Mouse (Mus musculus): ENCODE results near the gene Ube2g1. TPM values are rescaled to one million over a fixed set of nuclear protein-coding genes. Genes with fewer than 3 reads are reported as not detected.
"Not testable (repeated sequence)": the region's sequence is repeated elsewhere in the genome, so short reads cannot be mapped to it uniquely, and the experiment has no call there.

Ube2g1 gene
- polyA plus RNA-seq, 1 experiment from 2014 or later, result 106 TPM

- Histone ChIP-seq H3K4me2 (peak overlapping the region; percentile 60; the same call in 1 of the 2 replicates), H3K9me3 (no peaks in the 10 kb centered on the region), H3K4me3 (replicated peaks) (no peak overlapping the region), H3K36me3 (replicated peaks) (no peaks in the 10 kb centered on the region), H3K4me1 (peaks cover 10% of the 10 kb centered on the region), H3K27me3 (no peaks in the 10 kb centered on the region), H3K9ac (peak overlapping the region; percentile 36; the same call in 1 of the 2 replicates), H3K27ac (no peak overlapping the region)
- no peak for ATAC-seq (ENCODE audit: low FRiP score)
These were observed 2.2 kb downstream of the Ube2g1 start for GRCm38 (mm10) chr11:72609242-72609641.

GRCm38 (mm10) chr11:72614336-72614735, 7.3 kb downstream of the Ube2g1 start:
- not testable (repeated sequence) for H3K4me2 ChIP-seq; H3K36me3 ChIP-seq (replicated peaks); H3K9me3 ChIP-seq; H3K9ac ChIP-seq; ATAC-seq (ENCODE audit: low FRiP score); H3K27me3 ChIP-seq; H3K4me1 ChIP-seq; H3K4me3 ChIP-seq (replicated peaks); H3K27ac ChIP-seq
- 84% methylated on average over 3 of the region's 3 CpGs for WGBS

- no peaks in the 10 kb centered on the region for H3K36me3 ChIP-seq (replicated peaks)
- no peak overlapping the region for H3K9ac ChIP-seq
- no peak for ATAC-seq (ENCODE audit: low FRiP score)
- H3K9me3 ChIP-seq, result no peaks in the 10 kb centered on the region
- H3K27ac ChIP-seq, result no peak overlapping the region
- no peak overlapping the region for H3K4me3 ChIP-seq (replicated peaks)
- no peaks in the 10 kb centered on the region for H3K4me1 ChIP-seq
- WGBS, result 94% methylated on average over 4 of the region's 4 CpGs
- no peak overlapping the region for H3K4me2 ChIP-seq
- H3K27me3 ChIP-seq, result no peaks in the 10 kb centered on the region
These were observed 8.8 kb downstream of the Ube2g1 start for GRCm38 (mm10) chr11:72615931-72616330.

GRCm38 (mm10) chr11:72618476-72618875, 11.4 kb downstream of the Ube2g1 start:
- H3K27me3 ChIP-seq, result no peaks in the 10 kb centered on the region
- no peaks in the 10 kb centered on the region for H3K36me3 ChIP-seq (replicated peaks)
- no peak for ATAC-seq (ENCODE audit: low FRiP score)
- 100% methylated on average over 1 of the region's 1 CpGs for WGBS
- H3K4me2 ChIP-seq, result no peak overlapping the region
- no peaks in the 10 kb centered on the region for H3K9me3 ChIP-seq
- H3K9ac ChIP-seq, result no peak overlapping the region
- H3K4me1 ChIP-seq, result no peaks in the 10 kb centered on the region
- H3K4me3 ChIP-seq (replicated peaks), result no peak overlapping the region
- no peak overlapping the region for H3K27ac ChIP-seq

DNA sequence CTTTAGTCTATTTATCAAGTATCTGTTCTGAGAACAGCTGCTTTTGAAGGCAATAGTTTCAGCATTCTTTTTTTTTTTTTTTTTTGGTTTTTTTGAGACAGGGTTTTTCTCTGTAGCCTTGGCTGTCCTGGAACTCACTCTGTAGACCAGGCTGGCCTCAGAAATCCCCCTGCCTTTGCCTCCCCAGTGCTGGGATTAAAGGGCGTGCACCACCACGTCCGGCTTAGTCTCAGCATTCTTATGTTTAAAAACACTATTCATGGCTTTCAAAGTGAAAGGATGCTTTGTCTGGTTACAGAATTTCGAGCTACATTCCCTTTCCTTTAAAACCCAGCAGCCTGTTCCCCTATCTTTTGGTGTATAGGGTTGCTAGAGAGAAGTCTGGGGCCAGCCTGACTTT, 35.6 kb downstream of the Ube2g1 start:
- peaks cover 7% of the 10 kb centered on the region for H3K4me1 ChIP-seq
- H3K9me3 ChIP-seq, result no peaks in the 10 kb centered on the region; the same call in 1 of the 2 replicates
- peaks cover 5% of the 10 kb centered on the region; the same call in 1 of the 2 replicates for H3K36me3 ChIP-seq (replicated peaks)
- no peak overlapping the region for H3K9ac ChIP-seq
- H3K4me3 ChIP-seq (replicated peaks), result no peak overlapping the region
- no peak overlapping the region for H3K4me2 ChIP-seq
- no peaks in the 10 kb centered on the region for H3K27me3 ChIP-seq
- no peak for ATAC-seq (ENCODE audit: low FRiP score)
- 7% methylated on average over 4 of the region's 4 CpGs for WGBS
- H3K27ac ChIP-seq, result 0 out of 2 replicates have a peak overlapping the region, but pooled peaks have one; percentile 10

DNA sequence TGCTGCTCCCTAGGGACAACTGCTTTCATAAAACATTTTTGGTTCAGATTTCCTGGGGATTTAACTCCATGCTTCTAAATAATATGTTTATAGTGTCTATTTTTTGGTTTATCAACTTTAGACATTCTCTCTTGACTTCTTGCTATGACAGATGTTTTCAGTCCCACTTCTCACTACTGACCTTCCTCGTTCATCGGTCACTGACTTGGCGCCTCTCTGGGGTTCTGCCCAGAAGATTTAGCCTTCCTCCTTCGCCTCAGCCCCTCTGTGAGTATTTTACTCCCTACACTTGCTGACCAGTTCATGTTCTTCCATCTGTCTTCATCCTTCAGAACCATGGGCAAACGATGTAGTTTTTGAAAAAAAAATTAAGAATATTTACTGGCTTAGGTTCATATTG, 38.3 kb downstream of the Ube2g1 start:
- 95% methylated on average over 5 of the region's 5 CpGs for WGBS
- ATAC-seq (ENCODE audit: low FRiP score), result no peak

DNA sequence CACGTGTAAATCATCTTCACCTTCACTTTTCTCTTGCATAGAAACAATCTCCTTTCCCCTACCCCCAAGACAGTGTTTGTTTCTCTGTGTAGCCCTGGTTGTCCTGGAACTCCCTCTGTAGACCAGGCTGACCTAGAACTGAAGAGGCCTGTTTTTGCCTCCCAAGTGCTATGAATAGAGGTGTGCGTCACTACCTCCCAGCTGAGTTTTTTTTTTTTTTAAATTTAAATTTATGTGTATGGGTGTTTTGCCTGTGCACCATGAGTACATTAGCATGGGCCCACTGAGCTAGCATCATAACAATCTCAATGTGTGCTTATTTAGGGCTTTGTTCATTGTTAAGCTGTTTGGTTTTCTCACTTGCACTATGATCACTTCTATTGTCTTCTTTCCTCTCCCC, 43.3 kb downstream of the Ube2g1 start:
- no peak for ATAC-seq (ENCODE audit: low FRiP score)
- no peak overlapping the region for H3K4me2 ChIP-seq
- H3K4me1 ChIP-seq, result no peaks in the 10 kb centered on the region
- H3K27me3 ChIP-seq, result no peaks in the 10 kb centered on the region
- H3K9ac ChIP-seq, result no peak overlapping the region
- H3K4me3 ChIP-seq (replicated peaks), result no peak overlapping the region
- no peaks in the 10 kb centered on the region for H3K36me3 ChIP-seq (replicated peaks)
- H3K9me3 ChIP-seq, result no peaks in the 10 kb centered on the region
- 86% methylated on average over 2 of the region's 2 CpGs for WGBS
- H3K27ac ChIP-seq, result no peak overlapping the region

More for the DNA sequence above, 38.3 kb downstream of the Ube2g1 start:
- Histone ChIP-seq H3K36me3 (replicated peaks) (peaks cover 5% of the 10 kb centered on the region; the same call in 1 of the 2 replicates), H3K4me2 (no peak overlapping the region), H3K4me1 (peaks cover 3% of the 10 kb centered on the region; the same call in 1 of the 2 replicates), H3K9ac (no peak overlapping the region), H3K9me3 (no peaks in the 10 kb centered on the region; the same call in 1 of the 2 replicates), H3K27ac (no peak overlapping the region), H3K27me3 (no peaks in the 10 kb centered on the region), H3K4me3 (replicated peaks) (no peak overlapping the region)

DNA sequence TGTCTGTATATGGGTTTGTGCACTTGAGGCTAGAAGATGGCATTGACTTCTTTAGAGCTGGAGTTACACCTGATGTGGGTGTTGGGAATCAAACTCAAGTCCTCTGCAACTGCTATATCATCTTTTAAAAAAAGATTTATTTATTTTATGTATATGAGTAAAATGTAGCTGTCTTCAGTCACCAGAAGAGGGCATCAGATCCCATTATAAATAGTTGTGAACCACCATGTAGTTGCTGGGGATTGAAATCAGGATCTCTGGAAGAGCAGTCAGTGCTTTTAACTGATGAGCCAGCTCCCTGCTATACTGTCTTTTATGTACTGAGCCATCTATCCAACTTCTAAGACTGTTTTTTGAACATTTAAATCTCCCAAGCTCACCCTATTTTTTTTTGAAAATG, 52.8 kb downstream of the Ube2g1 start:
- Histone ChIP-seq H3K27me3 (no peaks in the 10 kb centered on the region), H3K9ac (no peak overlapping the region), H3K9me3 (no peaks in the 10 kb centered on the region), H3K4me1 (no peaks in the 10 kb centered on the region), H3K4me2 (no peak overlapping the region), H3K36me3 (replicated peaks) (no peaks in the 10 kb centered on the region), H3K4me3 (replicated peaks) (no peak overlapping the region), H3K27ac (no peak overlapping the region)
- no peak for ATAC-seq (ENCODE audit: low FRiP score)

DNA sequence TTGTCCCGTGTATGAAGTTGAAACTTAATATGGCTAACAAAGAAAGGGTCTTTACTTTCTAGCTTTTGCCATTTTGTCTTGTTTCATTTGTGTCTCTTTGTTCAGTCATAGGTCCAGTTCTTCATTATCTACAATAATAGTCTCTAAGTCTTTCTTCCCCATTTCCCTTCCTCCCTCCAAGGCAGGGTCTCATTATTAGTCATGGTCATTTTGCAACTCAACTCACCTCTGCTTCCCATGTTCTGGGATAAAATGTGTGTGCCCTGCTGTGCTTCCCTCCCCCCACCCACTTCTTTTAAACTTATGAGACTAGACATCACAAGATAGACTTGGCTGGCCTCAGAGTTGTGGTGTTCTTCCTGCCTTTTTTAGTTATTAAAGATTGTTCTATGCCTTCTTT, 53.3 kb downstream of the Ube2g1 start:
- ATAC-seq (ENCODE audit: low FRiP score), result no peak
- H3K9me3 ChIP-seq, result no peaks in the 10 kb centered on the region
- no peak overlapping the region for H3K4me2 ChIP-seq
- no peak overlapping the region for H3K27ac ChIP-seq
- WGBS, result 100% methylated on average over 1 of the region's 1 CpGs
- H3K27me3 ChIP-seq, result no peaks in the 10 kb centered on the region
- H3K4me1 ChIP-seq, result no peaks in the 10 kb centered on the region
- H3K4me3 ChIP-seq (replicated peaks), result no peak overlapping the region
- H3K36me3 ChIP-seq (replicated peaks), result no peaks in the 10 kb centered on the region
- no peak overlapping the region for H3K9ac ChIP-seq

GRCm38 (mm10) chr11:72664641-72665040, 57.6 kb downstream of the Ube2g1 start:
- H3K9me3 ChIP-seq, result no peaks in the 10 kb centered on the region
- ATAC-seq (ENCODE audit: low FRiP score), result no peak
- H3K4me3 ChIP-seq (replicated peaks), result no peak overlapping the region
- WGBS, result 91% methylated on average over 4 of the region's 4 CpGs
- no peaks in the 10 kb centered on the region for H3K36me3 ChIP-seq (replicated peaks)
- no peak overlapping the region for H3K4me2 ChIP-seq
- no peak overlapping the region for H3K9ac ChIP-seq
- no peak overlapping the region for H3K27ac ChIP-seq
- H3K27me3 ChIP-seq, result no peaks in the 10 kb centered on the region
- H3K4me1 ChIP-seq, result no peaks in the 10 kb centered on the region

DNA sequence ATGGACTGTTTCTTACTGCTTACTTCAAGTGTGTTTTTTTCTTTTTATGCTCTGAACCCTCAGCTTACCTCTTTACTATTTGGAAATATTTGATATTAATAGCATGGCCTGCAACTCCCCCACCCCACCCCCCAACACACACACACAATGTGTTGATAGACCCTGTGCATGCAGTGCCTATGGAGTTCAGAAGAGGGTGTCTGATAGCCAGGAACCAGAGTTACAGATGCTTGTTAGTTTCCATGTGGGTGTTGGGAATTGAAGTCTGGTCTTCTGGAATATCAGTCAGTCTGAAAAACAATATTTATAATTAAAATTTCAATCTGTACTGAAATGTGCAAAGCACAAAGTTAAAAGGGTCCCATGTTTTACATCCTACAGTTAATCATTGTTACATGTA, 63.6 kb downstream of the Ube2g1 start:
- no peaks in the 10 kb centered on the region for H3K4me1 ChIP-seq
- ATAC-seq (ENCODE audit: low FRiP score), result no peak
- no peak overlapping the region for H3K4me3 ChIP-seq (replicated peaks)
- H3K36me3 ChIP-seq (replicated peaks), result no peaks in the 10 kb centered on the region
- H3K9ac ChIP-seq, result no peak overlapping the region
- no peak overlapping the region for H3K27ac ChIP-seq
- no peaks in the 10 kb centered on the region for H3K9me3 ChIP-seq
- H3K4me2 ChIP-seq, result no peak overlapping the region
- H3K27me3 ChIP-seq, result no peaks in the 10 kb centered on the region

GRCm38 (mm10) chr11:72671294-72671988, 64.4 kb downstream of the Ube2g1 start:
- Histone ChIP-seq H3K4me3 (replicated peaks) (no peak overlapping the region), H3K27ac (no peak overlapping the region), H3K4me1 (no peaks in the 10 kb centered on the region), H3K27me3 (no peaks in the 10 kb centered on the region), H3K4me2 (no peak overlapping the region), H3K36me3 (replicated peaks) (no peaks in the 10 kb centered on the region), H3K9me3 (no peaks in the 10 kb centered on the region), H3K9ac (no peak overlapping the region)
- 89% methylated on average over 6 of the region's 6 CpGs for WGBS
- no peak for ATAC-seq (ENCODE audit: low FRiP score)

DNA sequence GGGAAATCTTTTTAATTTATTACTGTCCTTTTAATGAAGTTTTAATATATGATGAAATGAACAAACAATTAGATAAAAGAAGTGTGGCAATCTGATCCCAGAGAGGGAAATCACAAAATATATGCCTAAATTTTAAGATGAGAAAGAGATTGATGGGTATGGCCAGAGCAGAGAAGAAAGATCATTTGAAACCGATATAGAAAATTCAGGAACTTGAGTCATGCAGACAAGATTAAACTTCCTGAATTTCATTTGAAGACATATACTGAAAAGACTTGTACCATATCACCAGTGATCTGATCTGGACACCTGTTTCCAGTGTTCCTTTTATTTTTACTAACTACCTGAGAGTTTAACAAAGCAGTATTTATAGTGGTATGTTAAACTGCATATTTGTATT, 65.4 kb downstream of the Ube2g1 start:
- ATAC-seq (ENCODE audit: low FRiP score), result no peak
- Histone ChIP-seq H3K4me1 (no peaks in the 10 kb centered on the region), H3K4me2 (no peak overlapping the region), H3K27ac (no peak overlapping the region), H3K36me3 (replicated peaks) (no peaks in the 10 kb centered on the region), H3K9me3 (no peaks in the 10 kb centered on the region), H3K4me3 (replicated peaks) (no peak overlapping the region), H3K9ac (no peak overlapping the region), H3K27me3 (no peaks in the 10 kb centered on the region)
- 89% methylated on average over 1 of the region's 1 CpGs for WGBS

Measured in forebrain, embryonic 12.5 days (tissue).